ENCODE assay signal across 8 mouse cellular contexts in genomic region chr5:148928382-148929115, GRCm38 (mm10). TPM values are rescaled to one million over a fixed set of nuclear protein-coding genes. Genes with fewer than 3 reads are reported as not detected.
DNase-seq lines count a peak whose midpoint lies in the region; ATAC-seq and TF ChIP-seq lines count a peak whose summit lies in the region.

No protein-coding gene starts in this region.

- H3K36me3 ChIP-seq in ES-Bruce4 (ENCODE audit: control insufficient read depth, insufficient read depth, low read length, poor library complexity, severe bottlenecking), result no peaks in the 10 kb centered on the region
- peaks cover 19% of the 10 kb centered on the region; the same call in 1 of the 2 replicates for H3K36me3 ChIP-seq in forebrain, embryonic 13.5 days (ENCODE audit: poor library complexity, severe bottlenecking)
- peaks cover 25% of the 10 kb centered on the region for H3K36me3 ChIP-seq in liver, embryonic 15.5 days (replicated peaks)
- no peaks in the 10 kb centered on the region for H3K36me3 ChIP-seq in neural tube, embryonic 11.5 days (ENCODE audit: control insufficient read depth, insufficient read depth, low read length)
- no peaks in the 10 kb centered on the region for H3K36me3 ChIP-seq in stomach, embryonic 16.5 days (ENCODE audit: control insufficient read depth, insufficient read depth, low read length)

- peak; percentile 98 for ATAC-seq in cerebellum, adult (ENCODE audit: insufficient number of reproducible peaks, low FRiP score, low TSS enrichment)
- ATAC-seq in forebrain, embryonic 13.5 days, result peak; percentile 99
- peak; percentile 95 for ATAC-seq in liver, embryonic 15.5 days (ENCODE audit: insufficient read depth)
- peak; percentile 98 for ATAC-seq in neural tube, embryonic 11.5 days (ENCODE audit: insufficient read depth, low FRiP score, low TSS enrichment)
- ATAC-seq in stomach, embryonic 16.5 days (ENCODE audit: insufficient read depth, low FRiP score), result peak; percentile 97

- WGBS in forebrain, embryonic 13.5 days, result under 1% methylated on average over 69 of the region's 69 CpGs
- under 1% methylated on average over 69 of the region's 69 CpGs for WGBS in liver, embryonic 15.5 days (ENCODE audit: insufficient replicate concordance)
- under 1% methylated on average over 69 of the region's 69 CpGs for WGBS in neural tube, embryonic 11.5 days
- under 1% methylated on average over 69 of the region's 69 CpGs for WGBS in stomach, embryonic 16.5 days

- H3K27ac ChIP-seq in ES-Bruce4 (ENCODE audit: insufficient read depth, low read length), result no peak overlapping the region
- peak overlapping the region; percentile 96 for H3K27ac ChIP-seq in forebrain, embryonic 13.5 days
- H3K27ac ChIP-seq in liver, embryonic 15.5 days (replicated peaks), result peak overlapping the region; percentile 98
- peak overlapping the region; percentile 94 for H3K27ac ChIP-seq in neural tube, embryonic 11.5 days (ENCODE audit: low read depth, low read length)
- peak overlapping the region; percentile 91 for H3K27ac ChIP-seq in stomach, embryonic 16.5 days (ENCODE audit: low read length)

- H3K4me3 ChIP-seq in ES-Bruce4 (ENCODE audit: low read depth, low read length), result peak overlapping the region; percentile 90
- H3K4me3 ChIP-seq in forebrain, embryonic 13.5 days, result peak overlapping the region; percentile 72
- peak overlapping the region; percentile 87 for H3K4me3 ChIP-seq in liver, embryonic 15.5 days (replicated peaks)
- peak overlapping the region; percentile 71 for H3K4me3 ChIP-seq in neural tube, embryonic 11.5 days (ENCODE audit: low read depth, low read length)
- H3K4me3 ChIP-seq in stomach, embryonic 16.5 days (replicated peaks; ENCODE audit: low read length), result peak overlapping the region; percentile 85

- peak overlapping the region; percentile 76 for H3K4me2 ChIP-seq in forebrain, embryonic 13.5 days
- peak overlapping the region; percentile 98 for H3K4me2 ChIP-seq in liver, embryonic 15.5 days
- H3K4me2 ChIP-seq in neural tube, embryonic 11.5 days (ENCODE audit: low read depth), result peak overlapping the region; percentile 73
- peak overlapping the region; percentile 79 for H3K4me2 ChIP-seq in stomach, embryonic 16.5 days (ENCODE audit: low read depth, low read length)

- TF ChIP-seq POLR2A in ES-Bruce4 (IDR thresholded peaks at IDR 0.05; ENCODE audit: insufficient read depth, low read length), result peak; percentile 17

- intact Hi-C loops in heart, postnatal 10 days (cut with DNase I), result loop anchor here (10.0 kb wide), 1 partner anchor 256 kb away; the partner anchor contains the start of genes Hmgb1 and Uspl1

- H3K9me3 ChIP-seq in ES-Bruce4 (replicated peaks; ENCODE audit: control insufficient read depth, insufficient read depth, low read length, poor library complexity, severe bottlenecking), result no peaks in the 10 kb centered on the region
- no peaks in the 10 kb centered on the region for H3K9me3 ChIP-seq in forebrain, embryonic 13.5 days (replicated peaks)
- H3K9me3 ChIP-seq in liver, embryonic 15.5 days (replicated peaks), result no peaks in the 10 kb centered on the region
- H3K9me3 ChIP-seq in neural tube, embryonic 11.5 days (ENCODE audit: control insufficient read depth, low read length), result no peaks in the 10 kb centered on the region
- no peaks in the 10 kb centered on the region for H3K9me3 ChIP-seq in stomach, embryonic 16.5 days (replicated peaks; ENCODE audit: control insufficient read depth, low read length)

- no peak for TF ChIP-seq CTCF in ES-Bruce4 (IDR thresholded peaks at IDR 0.05; ENCODE audit: low read depth, low read length)

- TF ChIP-seq EP300 in ES-Bruce4 (IDR thresholded peaks at IDR 0.05; ENCODE audit: insufficient read depth, low read depth, low read length), result no peak

- no peaks in the 10 kb centered on the region for H3K27me3 ChIP-seq in ES-Bruce4 (ENCODE audit: control insufficient read depth, insufficient read depth, low read length, poor library complexity, severe bottlenecking)
- H3K27me3 ChIP-seq in forebrain, embryonic 13.5 days, result no peaks in the 10 kb centered on the region
- H3K27me3 ChIP-seq in liver, embryonic 15.5 days, result no peaks in the 10 kb centered on the region
- no peaks in the 10 kb centered on the region for H3K27me3 ChIP-seq in neural tube, embryonic 11.5 days (ENCODE audit: control insufficient read depth, insufficient read depth, low read length)
- H3K27me3 ChIP-seq in stomach, embryonic 16.5 days (ENCODE audit: control insufficient read depth, insufficient read depth, low read length), result no peaks in the 10 kb centered on the region

- peak overlapping the region; percentile 29 for H3K9ac ChIP-seq in ES-Bruce4 (ENCODE audit: low read depth, poor library complexity, severe bottlenecking)
- peak overlapping the region; percentile 93 for H3K9ac ChIP-seq in forebrain, embryonic 13.5 days
- H3K9ac ChIP-seq in liver, embryonic 15.5 days, result peak overlapping the region; percentile 87
- H3K9ac ChIP-seq in neural tube, embryonic 11.5 days (ENCODE audit: low read length), result peak overlapping the region; percentile 93
- H3K9ac ChIP-seq in stomach, embryonic 16.5 days (ENCODE audit: low read length), result peak overlapping the region; percentile 91

- H3K4me1 ChIP-seq in ES-Bruce4 (ENCODE audit: control insufficient read depth, insufficient read depth, low read length), result peaks cover 3% of the 10 kb centered on the region
- H3K4me1 ChIP-seq in forebrain, embryonic 13.5 days, result peaks cover 24% of the 10 kb centered on the region
- peaks cover 69% of the 10 kb centered on the region for H3K4me1 ChIP-seq in liver, embryonic 15.5 days (replicated peaks)
- 0 out of 2 replicates have a peak, but pooled peaks cover 9% of the 10 kb centered on the region for H3K4me1 ChIP-seq in neural tube, embryonic 11.5 days (ENCODE audit: control insufficient read depth, insufficient read depth, low read length)
- H3K4me1 ChIP-seq in stomach, embryonic 16.5 days (ENCODE audit: control insufficient read depth, insufficient read depth, low read length), result peaks cover 14% of the 10 kb centered on the region; the same call in 1 of the 2 replicates

- peak; percentile 97 for DNase-seq in heart, postnatal 10 days
- DNase-seq in kidney, postnatal 4 days, result peak; percentile 93 to 96
- DNase-seq in neural tube, embryonic 11.5 days (ENCODE audit: low spot score), result peak; percentile 96

RNA-seq across cellular contexts. Expression of gene Katnal1, which starts 0.6 kb away (rescaled TPM):
- polyA plus RNA-seq in ES-Bruce4 (2011; ENCODE audit: insufficient read depth, insufficient read length, low read depth, missing spikeins), result 10.3 and 10.5 TPM in 2 replicates
- polyA plus RNA-seq in forebrain, embryonic 13.5 days (2015; fragmentation: Nextera tagmentation; extraction: Ambion mirVana), result 31.6 and 38.5 TPM in 2 replicates
- 1 to 10 TPM; 5.9 to 9.4 TPM for total RNA-seq in heart, postnatal 10 days (2021)
- polyA plus RNA-seq in liver, embryonic 15.5 days (2015; fragmentation: Nextera tagmentation; extraction: Ambion mirVana), result 8.1 and 9.0 TPM in 2 replicates
- polyA plus RNA-seq in neural tube, embryonic 11.5 days (2014; fragmentation: Nextera tagmentation; extraction: Ambion mirVana), result 23.4 and 34.1 TPM in 2 replicates
- polyA plus RNA-seq in stomach, embryonic 16.5 days (2015; fragmentation: Nextera tagmentation; extraction: Ambion mirVana), result 10.5 and 11.0 TPM in 2 replicates

Comparison
In these comparisons a context has a peak if more than half of its experiments do, and no peak if none do; other contexts are left out.
1. H3K9ac ChIP-seq: peak in every context shown above with its lines; median percentile 93 in forebrain, embryonic 13.5 days; 93 in neural tube, embryonic 11.5 days; 91 in stomach, embryonic 16.5 days; 87 in liver, embryonic 15.5 days; 29 in ES-Bruce4.